Mouse (Mus musculus): ENCODE data around the gene Hoxd8. TPM values are rescaled to one million over a fixed set of nuclear protein-coding genes. Genes with fewer than 3 reads are reported as not detected.
A peak's percentile ranks its signal among the peaks of the same experiment; 100 is the strongest.

The Hoxd8 gene
- total and polyA plus RNA-seq, 2 experiments from 2014 or later = 0.37 TPM; not detected in 1

GRCm38 (mm10) chr2:74666411-74666810 is 38.0 kb upstream of the Hoxd8 start:
- ATAC-seq = no peak
- Histone ChIP-seq H3K4me2 (ENCODE audit: low read depth, low read length) (no peak overlapping the region), H3K9ac (replicated peaks; ENCODE audit: low read length) (no peak overlapping the region), H3K27ac (no peak overlapping the region), H3K9me3 (ENCODE audit: low read length) (no peaks in the 10 kb centered on the region), H3K27me3 (ENCODE audit: insufficient read depth, low read length) (peaks cover 92% of the 10 kb centered on the region), H3K36me3 (ENCODE audit: insufficient read depth, low read length) (no peaks in the 10 kb centered on the region), H3K4me1 (ENCODE audit: insufficient read depth, low read length) (no peaks in the 10 kb centered on the region), H3K4me3 (ENCODE audit: low read length) (no peak overlapping the region)
- WGBS = 5% methylated on average over 7 of the region's 7 CpGs
- no peak for TF ChIP-seq CTCF (IDR thresholded peaks at IDR 0.05; ENCODE audit: low read depth)
- no peak for DNase-seq (ENCODE audit: low spot score)

DNA sequence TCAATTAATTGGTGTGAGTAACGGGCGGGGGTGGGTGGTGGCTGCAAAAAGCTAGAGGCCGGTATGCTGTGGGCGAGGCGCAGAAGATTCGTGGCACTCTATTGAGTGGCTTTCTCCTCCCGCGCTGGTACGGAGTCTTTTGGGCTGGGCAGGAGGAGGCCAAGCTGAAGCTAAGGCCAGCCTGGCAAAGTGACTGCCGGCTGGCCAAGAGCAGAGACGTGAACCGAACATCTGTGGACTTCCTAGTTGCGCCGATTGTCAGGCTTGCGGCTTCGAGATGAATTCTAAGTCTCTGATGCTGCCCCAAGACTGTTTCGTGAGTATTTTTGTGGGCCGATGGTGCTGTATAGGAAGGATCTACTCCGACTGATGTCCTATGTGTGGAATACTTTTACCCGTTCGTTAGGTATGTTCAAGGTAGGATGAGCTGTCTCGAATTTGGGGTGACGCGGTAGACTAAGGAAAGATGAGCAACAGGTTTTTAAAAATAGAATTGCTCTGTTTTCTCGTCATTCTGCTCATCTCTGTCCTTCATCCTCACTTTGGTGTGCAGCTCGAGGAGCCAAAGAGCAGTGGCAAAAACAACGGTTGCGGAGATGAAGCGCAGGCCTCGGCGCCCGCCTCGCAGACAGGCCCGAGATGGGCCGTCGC is 37.1 kb upstream of the Hoxd8 start:
- H3K4me2 ChIP-seq (ENCODE audit: low read depth, low read length) = no peak overlapping the region
- H3K27me3 ChIP-seq (ENCODE audit: insufficient read depth, low read length) = peaks cover 92% of the 10 kb centered on the region
- H3K4me1 ChIP-seq (ENCODE audit: insufficient read depth, low read length) = no peaks in the 10 kb centered on the region
- H3K9ac ChIP-seq (replicated peaks; ENCODE audit: low read length) = no peak overlapping the region
- no peaks in the 10 kb centered on the region for H3K36me3 ChIP-seq (ENCODE audit: insufficient read depth, low read length)
- H3K4me3 ChIP-seq (ENCODE audit: low read length) = no peak overlapping the region
- no peak for ATAC-seq
- no peak for TF ChIP-seq CTCF (IDR thresholded peaks at IDR 0.05; ENCODE audit: low read depth)
- WGBS = 2% methylated on average over 36 of the region's 36 CpGs
- no peaks in the 10 kb centered on the region for H3K9me3 ChIP-seq (ENCODE audit: low read length)
- DNase-seq (ENCODE audit: low spot score) = no peak
- no peak overlapping the region for H3K27ac ChIP-seq

GRCm38 (mm10) chr2:74667842-74668357 is 36.5 kb upstream of the Hoxd8 start, which contains the start of gene Hoxd13:
Hoxd13 (plus strand) TSS chr2:74668310.
- peak within 1 kb of the TSS; percentile 23 for H3K4me3 ChIP-seq (ENCODE audit: low read length)
- H3K9me3 ChIP-seq (ENCODE audit: low read length) = no peaks in the 10 kb centered on the region
- H3K36me3 ChIP-seq (ENCODE audit: insufficient read depth, low read length) = no peaks in the 10 kb centered on the region
- under 1% methylated on average over 40 of the region's 51 CpGs for WGBS
- H3K4me2 ChIP-seq (ENCODE audit: low read depth, low read length) = peak within 1 kb of the TSS; percentile 43
- DNase-seq (ENCODE audit: low spot score) (no peak), ATAC-seq (peak; percentile 39; the same call in 1 of the 2 replicates)
- no peaks in the 10 kb centered on the region for H3K4me1 ChIP-seq (ENCODE audit: insufficient read depth, low read length)
- H3K27me3 ChIP-seq (ENCODE audit: insufficient read depth, low read length) = peaks cover 92% of the 10 kb centered on the region
- no peak within 1 kb of the TSS for H3K9ac ChIP-seq (replicated peaks; ENCODE audit: low read length)
- TF ChIP-seq CTCF (IDR thresholded peaks at IDR 0.05; ENCODE audit: low read depth) = no peak
- H3K27ac ChIP-seq = no peak within 1 kb of the TSS

- no peak for DNase-seq (ENCODE audit: low spot score)
Observed at GRCm38 (mm10) chr2:74668370-74669229, 35.8 kb upstream of the Hoxd8 start.

DNA sequence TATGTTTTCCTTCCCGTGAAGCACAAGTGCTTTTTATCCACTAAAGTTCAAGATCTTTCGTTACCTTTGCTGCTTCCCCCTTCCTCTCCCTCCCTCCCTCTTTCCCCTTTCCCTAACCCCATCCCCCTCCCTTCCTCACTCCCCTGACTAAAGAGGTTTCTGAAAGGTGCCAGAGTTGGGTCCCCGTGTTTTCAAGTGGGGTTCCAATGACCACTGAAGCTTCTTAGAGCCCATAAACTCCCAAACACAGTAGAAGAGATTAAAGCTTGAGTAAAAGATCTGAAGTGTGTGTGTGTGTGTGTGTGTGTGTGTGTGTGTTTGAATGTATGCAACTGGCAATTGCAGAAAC is 35.2 kb upstream of the Hoxd8 start:
- no peak for TF ChIP-seq CTCF (IDR thresholded peaks at IDR 0.05; ENCODE audit: low read depth)
- no peaks in the 10 kb centered on the region for H3K9me3 ChIP-seq (ENCODE audit: low read length)
- H3K4me3 ChIP-seq (ENCODE audit: low read length) = no peak overlapping the region
- H3K4me2 ChIP-seq (ENCODE audit: low read depth, low read length) = no peak overlapping the region
- no peaks in the 10 kb centered on the region for H3K36me3 ChIP-seq (ENCODE audit: insufficient read depth, low read length)
- no peaks in the 10 kb centered on the region for H3K4me1 ChIP-seq (ENCODE audit: insufficient read depth, low read length)
- no peak for DNase-seq (ENCODE audit: low spot score)
- no peak overlapping the region for H3K9ac ChIP-seq (replicated peaks; ENCODE audit: low read length)
- H3K27me3 ChIP-seq (ENCODE audit: insufficient read depth, low read length) = peaks cover 92% of the 10 kb centered on the region
- WGBS = 2% methylated on average over 3 of the region's 3 CpGs
- H3K27ac ChIP-seq = no peak overlapping the region
- no peak for ATAC-seq

More at GRCm38 (mm10) chr2:74668370-74669229, 35.8 kb upstream of the Hoxd8 start:
- Histone ChIP-seq H3K27ac (no peak overlapping the region), H3K4me3 (ENCODE audit: low read length) (peak overlapping the region; percentile 23), H3K4me2 (ENCODE audit: low read depth, low read length) (peak overlapping the region; percentile 43), H3K9ac (replicated peaks; ENCODE audit: low read length) (no peak overlapping the region), H3K9me3 (ENCODE audit: low read length) (no peaks in the 10 kb centered on the region), H3K4me1 (ENCODE audit: insufficient read depth, low read length) (no peaks in the 10 kb centered on the region), H3K27me3 (ENCODE audit: insufficient read depth, low read length) (peaks cover 92% of the 10 kb centered on the region), H3K36me3 (ENCODE audit: insufficient read depth, low read length) (no peaks in the 10 kb centered on the region)
- TF ChIP-seq CTCF (IDR thresholded peaks at IDR 0.05; ENCODE audit: low read depth) = no peak
- under 1% methylated on average over 72 of the region's 74 CpGs for WGBS
- peak; percentile 38; the same call in 1 of the 2 replicates for ATAC-seq

DNA sequence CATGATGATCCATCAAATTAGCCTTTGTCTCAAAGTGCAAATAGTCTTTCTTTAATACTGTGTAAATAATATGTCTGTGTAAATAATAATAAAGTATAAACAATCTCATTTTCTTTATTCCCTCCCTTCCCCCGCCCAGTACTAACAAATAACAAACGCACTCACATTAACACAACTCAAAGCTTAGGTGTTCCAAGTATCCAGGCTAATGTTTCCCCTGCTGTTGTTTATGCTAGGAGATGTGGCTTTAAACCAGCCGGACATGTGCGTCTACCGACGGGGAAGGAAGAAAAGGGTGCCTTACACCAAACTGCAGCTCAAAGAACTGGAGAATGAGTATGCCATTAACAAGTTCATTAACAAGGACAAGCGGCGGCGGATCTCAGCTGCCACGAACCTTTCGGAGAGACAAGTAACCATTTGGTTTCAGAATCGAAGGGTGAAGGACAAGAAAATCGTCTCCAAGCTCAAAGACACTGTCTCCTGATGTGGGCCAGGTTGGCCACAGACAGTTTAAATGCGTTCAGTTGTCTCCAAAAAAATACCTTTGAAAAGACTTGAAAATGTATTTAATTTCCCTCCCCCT is 34.7 kb upstream of the Hoxd8 start:
- no peak overlapping the region for H3K27ac ChIP-seq
- no peak overlapping the region for H3K4me2 ChIP-seq (ENCODE audit: low read depth, low read length)
- no peak for TF ChIP-seq CTCF (IDR thresholded peaks at IDR 0.05; ENCODE audit: low read depth)
- no peak overlapping the region for H3K4me3 ChIP-seq (ENCODE audit: low read length)
- H3K4me1 ChIP-seq (ENCODE audit: insufficient read depth, low read length) = no peaks in the 10 kb centered on the region
- no peaks in the 10 kb centered on the region for H3K36me3 ChIP-seq (ENCODE audit: insufficient read depth, low read length)
- H3K9ac ChIP-seq (replicated peaks; ENCODE audit: low read length) = no peak overlapping the region
- DNase-seq (ENCODE audit: low spot score) (no peak), ATAC-seq (no peak)
- H3K27me3 ChIP-seq (ENCODE audit: insufficient read depth, low read length) = peaks cover 92% of the 10 kb centered on the region
- WGBS = 3% methylated on average over 14 of the region's 14 CpGs
- no peaks in the 10 kb centered on the region for H3K9me3 ChIP-seq (ENCODE audit: low read length)

All from hindbrain, postnatal 0 days (tissue).